Mouse (Mus musculus) G1E (cell line): Measurements from ENCODE around the gene Jund.

Source experiments
- CTCF ChIP-seq: IDR thresholded peaks from 2 replicates; pipeline ENCODE4 v1.5.1; 2012; ENCODE audit warnings: low read depth, low read length, inconsistent platforms, mixed read lengths
- GATA2 ChIP-seq: IDR thresholded peaks from 2 replicates; pipeline ENCODE4 v1.6.1; 2012; ENCODE audit warnings: low read depth, low read length, inconsistent platforms, borderline replicate concordance

- TF ChIP-seq CTCF (no peak), GATA2 (no peak)
Measured at GRCm38 (mm10) chr8:70696019-70696885, 2.5 kb upstream of the Jund start.
